Mouse (Mus musculus): ENCODE measurements around the gene Gm49353. TPM values are rescaled to one million over a fixed set of nuclear protein-coding genes. Genes with fewer than 3 reads are reported as not detected.

The Gm49353 gene
- not detected for total RNA-seq (2018; cell fraction: chromatin; rRNA removed)
- total RNA-seq (2018; cell fraction: cytosol; rRNA removed), result not detected
- not detected for total RNA-seq (2018; cell fraction: nucleus; rRNA removed)
- polyA plus RNA-seq (2018), result not detected in 3 replicates

DNA sequence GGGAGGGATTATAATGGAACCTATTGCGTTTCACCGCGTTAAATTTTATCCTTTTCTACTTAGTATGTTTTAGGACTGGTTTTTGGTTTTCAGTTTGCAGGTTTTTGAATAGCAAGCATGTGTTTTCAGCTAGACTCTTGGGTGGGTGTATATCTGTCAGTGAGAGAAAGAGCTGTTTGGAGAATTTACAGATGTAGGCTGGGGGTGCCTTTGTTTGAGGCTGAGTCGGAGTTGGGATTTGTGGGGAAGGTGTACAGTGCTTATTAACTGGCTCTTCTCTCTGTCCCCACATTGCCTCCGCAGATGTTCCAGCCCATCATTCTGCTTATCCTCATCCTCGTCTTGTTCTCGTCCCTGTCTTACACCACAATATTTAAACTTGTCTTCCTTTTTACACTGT is at the start of gene Gm49353:
TSS of gene Gm49353 (plus strand) at position 313 of the 400 bp plus-strand sequence.
- WGBS (ENCODE audit: missing documents), result 92% methylated on average over 7 of the region's 7 CpGs
- Histone ChIP-seq H3K79me2 (ENCODE audit: inconsistent target) (no peaks in the 10 kb centered on the region), H3K27ac (no peak within 1 kb of the TSS), H3K4me3 (ENCODE audit: inconsistent target) (no peak within 1 kb of the TSS), H3K36me3 (ENCODE audit: inconsistent target) (no peaks in the 10 kb centered on the region)

DNA sequence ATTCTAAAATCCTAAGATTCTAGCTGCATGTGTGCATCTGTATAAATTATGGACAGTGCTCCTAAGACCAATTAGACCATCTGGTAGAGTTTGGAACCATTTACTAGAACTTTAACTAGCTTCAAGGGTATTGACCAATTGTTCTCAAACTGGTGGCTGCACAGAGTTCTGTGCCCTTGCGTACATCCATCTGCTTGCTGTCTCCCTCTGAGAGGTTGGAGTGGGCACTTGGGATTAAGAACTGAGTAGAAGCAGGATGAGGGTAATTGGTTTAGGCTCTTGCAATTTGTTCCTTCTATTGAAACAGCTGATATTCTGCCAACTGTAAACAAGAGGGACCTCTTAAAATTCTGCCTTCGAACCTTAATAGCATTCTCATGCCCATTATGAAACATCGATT is 43.5 kb upstream of the Gm49353 start:
- H3K36me3 ChIP-seq (ENCODE audit: inconsistent target), result no peaks in the 10 kb centered on the region
- H3K4me3 ChIP-seq (ENCODE audit: inconsistent target), result no peak overlapping the region
- 87% methylated on average over 3 of the region's 3 CpGs for WGBS (ENCODE audit: missing documents)
- H3K79me2 ChIP-seq (ENCODE audit: inconsistent target), result no peaks in the 10 kb centered on the region
- no peak overlapping the region for H3K27ac ChIP-seq

DNA sequence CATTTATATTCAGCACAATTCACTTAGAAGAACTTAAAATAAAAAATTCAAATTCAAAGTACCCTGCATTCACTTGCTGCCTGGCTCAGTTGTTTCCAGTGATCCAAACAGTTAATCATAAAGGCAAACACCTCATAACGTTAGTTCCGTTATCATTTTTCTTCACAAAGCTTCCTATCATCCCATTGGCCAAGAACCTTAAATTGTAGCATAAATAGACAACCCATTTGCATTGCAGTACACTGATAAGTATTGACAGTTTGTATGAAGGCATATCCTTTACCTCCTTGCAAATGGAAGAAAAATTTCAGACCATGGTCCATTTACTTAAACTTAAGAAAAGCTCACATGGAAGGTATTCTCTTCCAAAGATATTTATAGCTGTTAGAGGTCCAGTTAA is 37.1 kb upstream of the Gm49353 start:
- H3K36me3 ChIP-seq (ENCODE audit: inconsistent target), result no peaks in the 10 kb centered on the region
- H3K27ac ChIP-seq, result no peak overlapping the region
- H3K4me3 ChIP-seq (ENCODE audit: inconsistent target), result no peak overlapping the region
- H3K79me2 ChIP-seq (ENCODE audit: inconsistent target), result no peaks in the 10 kb centered on the region
- WGBS (ENCODE audit: missing documents), result 79% methylated on average over 2 of the region's 2 CpGs

- H3K36me3 ChIP-seq (ENCODE audit: inconsistent target), result no peaks in the 10 kb centered on the region
- H3K4me3 ChIP-seq (ENCODE audit: inconsistent target), result no peak overlapping the region
- no peaks in the 10 kb centered on the region for H3K79me2 ChIP-seq (ENCODE audit: inconsistent target)
- 78% methylated on average over 2 of the region's 2 CpGs for WGBS (ENCODE audit: missing documents)
- no peak overlapping the region for H3K27ac ChIP-seq
Observed at GRCm38 (mm10) chr10:29173778-29174177, 25.0 kb upstream of the Gm49353 start.

DNA sequence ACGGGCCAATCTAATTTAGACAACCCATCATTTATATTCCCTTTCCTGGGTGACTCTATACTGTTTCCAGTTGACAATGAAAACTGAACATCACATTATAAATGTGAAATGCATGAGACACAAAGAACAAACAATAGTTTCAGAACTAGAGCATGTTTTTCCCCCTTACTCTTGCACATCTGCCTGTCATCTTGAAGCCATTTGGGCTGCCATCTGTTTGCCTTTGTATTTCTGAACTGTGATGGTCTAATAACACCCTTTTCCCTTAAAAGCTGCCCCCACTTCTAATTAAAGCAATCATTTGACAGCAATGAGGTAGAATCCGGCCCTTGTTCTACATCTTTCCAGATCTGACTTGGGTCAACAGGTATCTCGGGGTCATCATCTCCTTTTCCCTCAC is 23.1 kb upstream of the Gm49353 start:
- 82% methylated on average over 3 of the region's 3 CpGs for WGBS (ENCODE audit: missing documents)
- Histone ChIP-seq H3K4me3 (ENCODE audit: inconsistent target) (no peak overlapping the region), H3K27ac (no peak overlapping the region), H3K79me2 (ENCODE audit: inconsistent target) (no peaks in the 10 kb centered on the region), H3K36me3 (ENCODE audit: inconsistent target) (no peaks in the 10 kb centered on the region)

DNA sequence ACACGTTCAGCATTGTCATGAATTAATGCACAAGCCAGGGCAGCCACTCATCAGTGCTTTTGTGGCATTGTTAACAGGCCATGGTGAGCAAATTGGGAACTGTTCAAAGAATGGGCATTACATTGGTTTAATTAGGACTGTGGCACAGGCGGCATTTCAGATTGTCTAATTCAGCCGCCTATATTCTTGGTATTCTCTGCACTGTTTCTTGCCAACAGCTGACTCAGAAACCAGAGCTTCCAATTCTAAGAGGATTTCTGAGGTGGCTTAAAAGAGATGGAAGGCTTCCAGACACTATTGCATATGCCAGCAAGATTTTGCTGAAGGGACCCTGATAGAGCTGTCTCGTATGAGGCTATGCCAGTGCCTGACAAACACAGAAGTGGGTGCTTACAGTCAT is 21.9 kb upstream of the Gm49353 start:
- Histone ChIP-seq H3K4me3 (ENCODE audit: inconsistent target) (no peak overlapping the region), H3K27ac (no peak overlapping the region), H3K79me2 (ENCODE audit: inconsistent target) (no peaks in the 10 kb centered on the region), H3K36me3 (ENCODE audit: inconsistent target) (no peaks in the 10 kb centered on the region)
- WGBS (ENCODE audit: missing documents), result 86% methylated on average over 4 of the region's 4 CpGs

GRCm38 (mm10) chr10:29178003-29178402 is 20.8 kb upstream of the Gm49353 start:
- no peak overlapping the region for H3K4me3 ChIP-seq (ENCODE audit: inconsistent target)
- H3K27ac ChIP-seq, result no peak overlapping the region
- no peaks in the 10 kb centered on the region for H3K79me2 ChIP-seq (ENCODE audit: inconsistent target)
- no peaks in the 10 kb centered on the region for H3K36me3 ChIP-seq (ENCODE audit: inconsistent target)
- 19% methylated on average over 2 of the region's 2 CpGs for WGBS (ENCODE audit: missing documents)

DNA sequence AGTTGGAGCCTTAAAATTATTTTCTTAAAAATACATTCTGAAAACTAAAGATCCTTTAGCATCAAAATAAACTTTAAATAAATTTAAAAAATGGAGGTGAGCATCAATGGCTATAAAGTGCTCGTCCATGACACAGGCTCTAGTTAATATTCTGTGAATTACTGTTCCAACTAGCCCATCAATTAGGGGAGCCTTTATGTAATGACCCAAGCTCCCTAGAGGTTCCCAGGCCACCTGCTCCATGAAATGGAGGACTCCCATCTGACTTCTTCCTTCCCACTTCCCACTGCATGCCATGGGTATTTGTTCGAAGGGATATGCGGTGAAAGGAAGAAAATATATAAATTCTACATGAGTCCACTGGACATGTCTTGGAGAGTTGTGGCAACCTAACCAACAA is 18.5 kb upstream of the Gm49353 start:
- Histone ChIP-seq H3K4me3 (ENCODE audit: inconsistent target) (no peak overlapping the region), H3K27ac (no peak overlapping the region), H3K36me3 (ENCODE audit: inconsistent target) (no peaks in the 10 kb centered on the region), H3K79me2 (ENCODE audit: inconsistent target) (no peaks in the 10 kb centered on the region)
- WGBS (ENCODE audit: missing documents), result 90% methylated on average over 3 of the region's 3 CpGs

- H3K27ac ChIP-seq, result no peak overlapping the region
- WGBS (ENCODE audit: missing documents), result 83% methylated on average over 1 of the region's 2 CpGs
- no peaks in the 10 kb centered on the region for H3K36me3 ChIP-seq (ENCODE audit: inconsistent target)
- H3K79me2 ChIP-seq (ENCODE audit: inconsistent target), result no peaks in the 10 kb centered on the region
- no peak overlapping the region for H3K4me3 ChIP-seq (ENCODE audit: inconsistent target)
Observed at GRCm38 (mm10) chr10:29181046-29181445, 17.7 kb upstream of the Gm49353 start.

DNA sequence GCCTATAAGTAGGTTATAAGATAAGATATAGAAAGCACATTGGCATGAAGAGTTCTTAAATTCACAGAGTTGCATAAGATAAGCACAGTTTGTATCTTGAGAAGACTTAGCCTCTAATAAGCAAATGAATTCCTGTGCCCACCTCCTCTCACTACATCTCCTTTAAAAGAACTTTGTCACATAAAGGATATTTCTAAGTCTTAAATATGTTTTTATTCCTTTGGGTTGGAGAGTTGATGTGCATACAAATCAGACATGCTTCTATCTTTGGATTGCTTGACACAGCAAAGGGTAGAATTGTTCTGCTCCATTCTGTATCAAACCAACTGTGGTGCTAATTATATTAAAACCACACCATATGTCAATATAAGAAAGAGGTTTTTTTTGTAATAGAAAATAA is 5.0 kb upstream of the Gm49353 start:
- H3K36me3 ChIP-seq (ENCODE audit: inconsistent target), result no peaks in the 10 kb centered on the region
- no peak overlapping the region for H3K27ac ChIP-seq
- no peaks in the 10 kb centered on the region for H3K79me2 ChIP-seq (ENCODE audit: inconsistent target)
- H3K4me3 ChIP-seq (ENCODE audit: inconsistent target), result no peak overlapping the region

- 93% methylated on average over 32 of the region's 33 CpGs for WGBS (ENCODE audit: missing documents)
Observed at GRCm38 (mm10) chr10:29196811-29197210, 1.9 kb upstream of the Gm49353 start.

GRCm38 (mm10) chr10:29199835-29200234 is 1.1 kb downstream of the Gm49353 start:
- Histone ChIP-seq H3K4me3 (ENCODE audit: inconsistent target) (no peak overlapping the region), H3K36me3 (ENCODE audit: inconsistent target) (no peaks in the 10 kb centered on the region), H3K79me2 (ENCODE audit: inconsistent target) (no peaks in the 10 kb centered on the region), H3K27ac (no peak overlapping the region)
- 73% methylated on average over 3 of the region's 3 CpGs for WGBS (ENCODE audit: missing documents)

More at GRCm38 (mm10) chr10:29196811-29197210, 1.9 kb upstream of the Gm49353 start:
- Histone ChIP-seq H3K4me3 (ENCODE audit: inconsistent target) (no peak overlapping the region), H3K36me3 (ENCODE audit: inconsistent target) (no peaks in the 10 kb centered on the region), H3K27ac (no peak overlapping the region), H3K79me2 (ENCODE audit: inconsistent target) (no peaks in the 10 kb centered on the region)

- no peaks in the 10 kb centered on the region for H3K79me2 ChIP-seq (ENCODE audit: inconsistent target)
- 86% methylated on average over 1 of the region's 1 CpGs for WGBS (ENCODE audit: missing documents)
- no peak overlapping the region for H3K4me3 ChIP-seq (ENCODE audit: inconsistent target)
- no peak overlapping the region for H3K27ac ChIP-seq
- H3K36me3 ChIP-seq (ENCODE audit: inconsistent target), result no peaks in the 10 kb centered on the region
Observed at GRCm38 (mm10) chr10:29200609-29201008, 1.9 kb downstream of the Gm49353 start.

DNA sequence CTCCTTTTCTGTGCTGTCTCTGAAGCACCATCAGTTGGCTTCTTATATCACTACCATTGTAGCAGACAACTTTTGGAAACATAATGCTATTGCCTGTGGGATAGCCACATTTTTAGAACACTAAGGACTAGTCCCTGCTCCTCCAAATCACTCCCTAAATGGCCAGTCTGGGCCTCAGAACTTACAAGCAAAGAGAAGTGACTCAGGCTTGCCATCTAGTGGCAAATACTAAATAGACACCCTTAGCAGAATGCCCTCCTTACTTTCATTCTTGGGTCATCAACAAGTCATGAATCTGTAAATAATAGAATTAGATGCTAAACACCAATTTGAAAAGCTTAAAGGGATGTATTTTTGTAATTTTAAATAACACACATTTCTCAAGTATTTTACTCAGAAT is 8.0 kb downstream of the Gm49353 start:
- Histone ChIP-seq H3K79me2 (ENCODE audit: inconsistent target) (no peaks in the 10 kb centered on the region), H3K4me3 (ENCODE audit: inconsistent target) (no peak overlapping the region), H3K27ac (no peak overlapping the region), H3K36me3 (ENCODE audit: inconsistent target) (no peaks in the 10 kb centered on the region)

- no peaks in the 10 kb centered on the region for H3K79me2 ChIP-seq (ENCODE audit: inconsistent target)
- no peak overlapping the region for H3K4me3 ChIP-seq (ENCODE audit: inconsistent target)
- H3K36me3 ChIP-seq (ENCODE audit: inconsistent target), result no peaks in the 10 kb centered on the region
- H3K27ac ChIP-seq, result no peak overlapping the region
- WGBS (ENCODE audit: missing documents), result 58% methylated on average over 3 of the region's 3 CpGs
Observed at GRCm38 (mm10) chr10:29208735-29209134, 10.0 kb downstream of the Gm49353 start.

DNA sequence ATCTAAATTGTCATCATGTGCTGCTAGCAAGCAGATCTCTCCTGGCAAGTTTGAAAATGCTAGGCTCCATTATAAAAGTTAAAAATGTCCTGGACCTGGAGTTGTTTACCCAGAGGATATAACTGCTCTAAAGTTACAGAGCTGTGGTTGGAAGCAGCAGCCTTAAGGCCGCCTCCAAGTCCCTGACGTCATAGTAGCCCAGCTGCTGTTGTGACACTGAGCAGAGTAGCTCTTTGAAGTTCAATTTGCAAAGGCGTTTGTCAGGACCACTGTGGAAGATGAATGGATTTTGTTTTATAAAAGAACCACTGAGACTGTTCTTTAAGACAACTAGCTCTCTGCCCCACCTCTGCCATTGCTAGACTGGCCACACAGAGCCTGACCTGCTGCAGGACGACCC is 12.7 kb downstream of the Gm49353 start, which contains the start of gene 9330159F19Rik:
TSS of gene 9330159F19Rik (plus strand) at position 154 of the 400 bp plus-strand sequence.
- Histone ChIP-seq H3K79me2 (ENCODE audit: inconsistent target) (no peaks in the 10 kb centered on the region), H3K27ac (no peak within 1 kb of the TSS), H3K4me3 (ENCODE audit: inconsistent target) (no peak within 1 kb of the TSS), H3K36me3 (ENCODE audit: inconsistent target) (no peaks in the 10 kb centered on the region)
- 34% methylated on average over 4 of the region's 4 CpGs for WGBS (ENCODE audit: missing documents)

Measured in macrophage (primary cell).